Mouse (Mus musculus) urinary bladder, postnatal 10 days (tissue): ENCODE data around the gene 4933430I17Rik.

Experiments
- DNase-seq: peaks from one replicate; pipeline ENCODE4 v3.0.0; 2022; ENCODE audit warnings: low spot score

Gene 4933430I17Rik

GRCm38 (mm10) chr4:62503374-62503970, 21.7 kb upstream of the 4933430I17Rik start, which contains the start of gene Hdhd3:
TSS of gene Hdhd3 (minus strand) at chr4:62503467.
- no peak for DNase-seq

- DNase-seq = no peak
Measured at GRCm38 (mm10) chr4:62505991-62506390, 19.2 kb upstream of the 4933430I17Rik start.

GRCm38 (mm10) chr4:62506798-62507197, 18.4 kb upstream of the 4933430I17Rik start:
- no peak for DNase-seq

GRCm38 (mm10) chr4:62508839-62509238, 16.3 kb upstream of the 4933430I17Rik start:
- DNase-seq = no peak

- DNase-seq = no peak
Measured at GRCm38 (mm10) chr4:62509946-62510345, 15.2 kb upstream of the 4933430I17Rik start.

GRCm38 (mm10) chr4:62513998-62514506, 11.1 kb upstream of the 4933430I17Rik start:
- DNase-seq = no peak

DNA sequence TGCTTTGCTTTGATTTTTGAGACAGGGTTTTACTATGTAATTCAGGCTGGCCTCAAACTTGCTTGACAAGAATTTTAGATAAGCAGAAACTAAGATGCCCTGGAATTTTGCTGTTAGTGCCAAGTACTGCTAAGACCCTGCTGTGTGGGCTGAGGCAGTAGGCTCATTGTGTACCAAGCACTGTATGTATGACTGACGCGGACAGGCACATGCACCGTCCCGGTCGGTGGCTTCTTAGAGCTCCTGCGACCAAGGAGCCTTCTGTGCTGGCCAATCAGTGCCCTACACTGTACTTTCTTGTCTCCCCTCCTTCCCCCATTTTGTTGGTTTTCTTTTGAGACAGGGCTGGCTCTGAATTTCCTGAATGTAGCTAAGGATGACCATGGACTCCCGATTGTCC, 10.2 kb upstream of the 4933430I17Rik start:
- no peak for DNase-seq

DNA sequence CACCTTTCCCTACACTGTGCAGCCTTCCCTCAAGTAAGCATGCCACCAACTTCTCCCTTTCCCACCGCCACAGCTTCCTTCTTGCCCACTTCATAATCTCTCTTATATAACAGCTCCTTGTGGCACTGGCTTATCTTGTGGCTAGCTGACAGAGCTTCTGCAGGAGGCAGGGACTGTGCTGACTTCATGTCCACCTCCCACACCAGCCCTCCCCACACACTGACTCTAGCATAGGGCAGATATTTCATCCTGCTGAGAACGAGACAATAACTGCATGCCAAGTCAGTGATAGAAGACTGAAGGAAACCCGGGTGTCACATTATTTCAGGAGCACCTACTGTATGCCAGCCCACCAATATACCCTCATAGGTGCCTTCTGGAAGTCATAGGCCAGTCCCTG, 9.7 kb upstream of the 4933430I17Rik start:
- no peak for DNase-seq

GRCm38 (mm10) chr4:62516079-62516478, 9.1 kb upstream of the 4933430I17Rik start:
- no peak for DNase-seq

- no peak for DNase-seq
Measured at GRCm38 (mm10) chr4:62516579-62516978, 8.6 kb upstream of the 4933430I17Rik start.

- DNase-seq = no peak
Measured at GRCm38 (mm10) chr4:62517046-62517445, 8.1 kb upstream of the 4933430I17Rik start.

DNA sequence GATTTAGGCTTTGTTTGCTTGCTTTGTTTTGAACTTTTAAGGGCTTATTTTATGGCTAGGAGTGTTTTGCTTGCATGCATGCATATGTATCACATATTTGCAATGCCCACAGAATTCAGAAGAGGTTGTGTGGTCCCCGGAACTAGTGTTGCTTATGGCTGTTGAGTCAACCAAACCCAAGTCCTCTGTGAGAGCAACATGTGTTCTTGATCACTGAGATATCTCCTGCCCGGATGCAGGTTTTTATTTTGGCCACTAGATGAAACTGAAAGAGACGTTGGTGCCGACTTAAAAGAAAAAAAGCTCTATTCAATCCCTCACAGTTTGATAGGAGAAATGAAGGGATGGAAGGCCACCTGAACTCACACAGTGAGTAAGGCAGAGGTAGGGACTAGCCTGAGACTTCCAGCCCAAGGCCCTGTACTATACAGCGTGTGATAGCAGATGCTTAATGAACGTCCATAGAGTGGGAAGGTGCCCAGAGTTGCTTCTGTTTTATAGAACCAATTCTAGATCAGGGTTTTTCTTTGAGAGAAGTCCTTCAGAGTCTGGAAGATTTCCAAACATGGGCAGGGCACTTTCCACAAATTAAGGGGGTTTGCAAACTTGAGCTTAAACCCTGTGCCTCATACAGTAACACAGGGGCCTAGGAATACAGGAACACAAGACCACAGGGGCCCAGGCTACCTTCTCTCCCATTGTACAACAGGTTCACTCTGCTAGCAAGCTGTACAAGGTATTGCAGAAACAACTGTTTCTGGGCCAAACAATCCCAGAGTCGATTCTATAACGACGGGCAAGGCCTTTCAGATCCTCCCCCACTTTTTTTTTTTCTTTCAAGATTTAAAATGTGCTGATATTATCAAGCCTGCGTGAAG, 7.4 kb upstream of the 4933430I17Rik start:
- no peak for DNase-seq

- DNase-seq = no peak
Measured at GRCm38 (mm10) chr4:62518416-62519121, 6.6 kb upstream of the 4933430I17Rik start.

DNA sequence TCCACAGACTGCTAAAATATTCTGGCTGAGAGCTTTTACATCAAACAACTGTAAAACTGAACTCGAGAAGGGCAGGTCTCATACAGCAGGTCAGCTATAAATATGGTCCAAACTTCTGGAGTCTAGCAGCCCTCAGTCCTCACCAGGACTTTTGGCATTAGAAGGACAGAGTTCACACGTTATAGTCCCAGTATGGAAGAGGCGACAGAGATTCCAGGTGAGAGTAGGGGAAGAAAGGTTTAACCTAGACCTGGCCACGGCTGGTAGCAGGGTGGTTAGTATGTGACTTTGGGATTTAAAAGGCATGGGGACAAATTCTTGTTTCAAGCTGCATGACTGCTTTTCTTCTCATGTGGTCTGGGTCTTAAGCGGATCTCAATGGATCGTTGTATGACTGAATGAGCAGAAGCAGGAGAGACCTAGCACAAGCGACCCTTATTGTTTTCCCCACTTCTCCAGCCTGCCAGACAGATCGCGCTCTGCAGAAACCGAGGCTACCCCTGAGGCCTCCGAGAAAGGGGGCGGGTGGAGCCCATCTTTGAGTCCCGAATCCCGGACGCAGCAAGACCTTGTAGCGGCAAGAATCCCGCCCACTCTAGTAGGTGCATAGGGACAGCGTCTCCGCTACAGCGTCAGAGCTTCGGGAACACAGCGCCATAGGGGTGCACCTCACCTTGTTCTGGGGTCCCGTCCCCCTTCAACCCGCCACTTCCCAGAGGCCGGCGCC, 5.9 kb upstream of the 4933430I17Rik start:
- DNase-seq = no peak

GRCm38 (mm10) chr4:62519849-62520233, 5.3 kb upstream of the 4933430I17Rik start, which contains the start of gene Alad:
TSS of gene Alad (minus strand) at chr4:62519918.
- peak; percentile 57 for DNase-seq

- DNase-seq = no peak
Measured at GRCm38 (mm10) chr4:62520892-62521400, 4.2 kb upstream of the 4933430I17Rik start.

DNA sequence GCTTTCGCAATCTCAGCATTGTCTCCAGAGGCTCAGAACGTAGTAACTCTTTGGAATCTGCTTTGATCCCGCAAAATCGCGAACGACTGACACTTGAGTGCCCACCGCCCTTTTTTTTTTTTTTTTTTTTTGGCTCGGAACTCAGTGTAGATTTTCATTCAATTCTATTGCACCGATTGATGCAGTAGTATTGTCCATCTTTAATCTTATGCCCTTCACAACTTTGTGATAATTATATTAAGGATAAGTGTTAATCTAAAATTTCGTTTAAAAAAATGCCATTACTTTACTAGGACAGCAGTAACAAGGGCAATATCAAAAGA, 281 bp downstream of the 4933430I17Rik start:
- no peak for DNase-seq

- DNase-seq = no peak
Measured at GRCm38 (mm10) chr4:62526256-62526655, 1.1 kb downstream of the 4933430I17Rik start.

DNA sequence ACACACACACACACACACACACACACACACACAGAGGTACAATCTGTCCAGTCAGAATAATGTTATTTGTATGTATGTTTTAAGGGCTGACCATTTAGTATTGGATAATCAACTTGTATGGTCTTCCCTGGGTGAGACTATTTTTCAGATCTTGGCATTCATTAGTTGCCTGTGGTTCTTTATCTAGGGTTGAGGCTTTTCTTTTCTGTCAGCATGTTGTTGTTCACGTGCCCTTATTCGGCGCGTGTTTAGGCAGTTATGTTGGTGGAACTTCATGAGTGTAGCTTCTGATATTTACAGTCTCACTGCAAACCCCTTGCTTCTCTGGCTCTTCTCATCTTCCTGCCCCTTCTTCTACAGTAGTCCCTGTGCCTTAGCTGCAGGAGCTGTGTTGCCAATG, 2.5 kb downstream of the 4933430I17Rik start:
- no peak for DNase-seq

- no peak for DNase-seq
Measured at GRCm38 (mm10) chr4:62533729-62534128, 8.6 kb downstream of the 4933430I17Rik start.

DNA sequence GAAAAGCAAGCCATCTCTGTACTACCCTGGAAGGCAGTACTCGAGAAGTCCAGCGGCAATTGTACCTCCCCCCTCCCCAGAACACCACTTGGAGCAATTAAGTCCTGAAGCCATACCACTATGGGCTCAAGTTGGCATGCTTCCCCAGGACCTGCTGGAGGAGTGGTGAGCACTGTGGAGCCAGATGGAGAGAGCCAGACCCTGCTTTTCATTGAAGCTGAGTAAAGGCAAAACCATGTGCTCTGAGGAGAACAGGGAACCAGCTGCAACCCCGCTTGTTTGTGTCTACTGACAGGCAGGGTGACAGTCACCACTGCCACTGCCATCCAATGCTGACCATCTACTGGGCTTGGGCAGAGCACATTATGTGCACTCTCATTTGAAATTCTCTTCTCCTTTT, 16.6 kb downstream of the 4933430I17Rik start:
- no peak for DNase-seq

- no peak for DNase-seq
Measured at GRCm38 (mm10) chr4:62543782-62544181, 18.6 kb downstream of the 4933430I17Rik start.
